Mouse (Mus musculus) kidney, adult 18-20 months (tissue): Measurements from ENCODE around the gene Cyp3a11.
"Not testable (repeated sequence)": the region's sequence is repeated elsewhere in the genome, so short reads cannot be mapped to it uniquely, and the experiment has no call there.

Experiments used
- DNase-seq: peaks from one replicate; pipeline ENCODE4 v3.0.0; 2021

Gene Cyp3a11

DNA sequence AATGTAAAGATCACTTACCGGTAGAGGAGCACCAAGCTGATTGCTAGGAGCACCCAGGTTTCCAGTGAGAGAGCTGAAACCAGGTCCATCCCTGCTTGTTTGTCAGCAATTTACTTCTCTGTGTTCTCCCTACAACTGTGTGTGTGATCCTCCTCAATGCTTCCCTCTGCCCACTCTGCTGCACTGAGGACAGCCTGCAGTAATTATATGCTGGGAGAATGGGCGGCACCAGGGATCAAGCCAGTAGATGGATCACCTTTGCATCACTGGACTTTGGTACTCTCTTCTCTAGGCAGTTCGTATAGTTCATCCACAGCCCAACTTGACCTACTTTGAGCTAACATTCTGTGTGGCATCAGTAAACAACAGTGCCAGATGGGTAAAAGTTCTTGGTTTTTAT, at the start of gene Cyp3a11:
Cyp3a11 (minus strand) TSS at position 277 of the 400 bp plus-strand sequence.
- no peak for DNase-seq

DNA sequence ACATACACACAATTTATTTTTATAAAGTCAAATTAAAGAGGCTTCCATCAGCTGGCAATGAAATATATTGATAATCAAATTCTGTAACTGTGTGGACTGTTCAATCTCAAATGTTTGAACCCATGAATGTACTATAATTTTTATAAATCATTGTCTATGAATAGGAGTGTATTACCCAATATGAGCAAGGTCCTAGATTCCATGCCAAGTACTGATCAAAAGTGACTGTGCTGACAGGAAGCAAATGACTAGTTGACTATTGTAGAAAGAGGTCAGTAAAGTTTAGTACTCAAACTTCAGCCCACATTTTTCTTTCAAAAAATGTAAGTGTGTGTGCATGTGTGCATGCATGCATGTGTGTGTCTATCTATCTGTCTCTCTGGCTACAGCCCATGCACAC, 33.1 kb upstream of the Cyp3a11 start:
- no peak for DNase-seq

DNA sequence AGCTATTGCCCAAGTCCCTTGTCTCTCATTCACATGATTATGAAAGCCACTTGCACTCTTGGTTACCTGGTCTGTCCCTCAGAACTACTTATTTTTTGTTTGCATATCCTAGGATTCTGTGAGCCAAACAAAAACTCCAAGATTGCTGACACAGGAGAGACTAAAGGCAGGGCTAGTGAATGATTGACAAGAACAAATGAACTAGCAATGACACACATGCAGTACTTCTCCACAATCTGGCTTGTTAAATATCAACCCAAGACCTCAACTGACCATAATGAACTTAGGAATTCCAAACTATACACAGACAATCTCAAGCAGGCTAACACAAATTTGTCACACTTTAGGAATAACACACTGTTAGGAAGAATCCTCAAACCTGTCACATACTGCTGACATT, 32.0 kb upstream of the Cyp3a11 start:
- DNase-seq = no peak

DNA sequence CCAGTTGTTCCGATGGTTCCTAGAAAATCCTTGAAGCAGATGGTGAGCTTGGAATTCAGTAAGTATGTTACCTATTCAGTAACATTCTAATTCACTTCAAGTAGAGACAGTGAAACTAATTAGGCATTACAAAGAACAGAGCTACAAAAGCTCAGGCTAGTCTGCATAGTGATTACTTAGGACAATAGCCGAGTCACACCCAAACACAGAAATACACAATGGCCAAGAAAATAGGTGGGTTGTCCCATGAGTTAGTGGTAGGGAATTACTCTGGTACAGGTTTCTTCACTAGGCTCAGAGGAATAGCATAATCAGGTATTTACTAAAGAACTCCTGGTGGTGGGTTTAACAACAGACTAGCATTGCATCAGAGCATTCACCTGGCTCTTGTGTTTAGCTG, 27.2 kb upstream of the Cyp3a11 start:
- not testable (repeated sequence) for DNase-seq

GRCm38 (mm10) chr5:145904535-145904934, 24.8 kb upstream of the Cyp3a11 start:
- DNase-seq = no peak

DNA sequence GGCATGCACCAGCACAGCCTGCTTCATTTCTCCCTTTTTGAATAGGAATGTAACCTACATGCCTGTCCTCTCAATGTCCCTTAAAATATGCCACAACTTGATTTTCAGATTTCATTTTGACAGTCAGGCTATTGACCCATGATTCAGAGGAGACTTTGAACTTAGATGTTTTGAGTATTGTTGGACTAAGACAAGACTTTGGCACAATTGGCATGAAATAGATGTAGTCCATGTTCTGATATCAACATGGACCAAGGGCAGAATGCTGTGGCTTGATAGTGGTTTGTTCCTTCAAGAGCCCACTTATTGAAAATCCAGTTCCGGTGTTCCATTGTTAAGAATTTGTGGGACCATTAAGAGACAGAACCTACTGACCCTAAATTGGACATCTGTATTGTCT, 23.6 kb upstream of the Cyp3a11 start:
- no peak for DNase-seq

DNA sequence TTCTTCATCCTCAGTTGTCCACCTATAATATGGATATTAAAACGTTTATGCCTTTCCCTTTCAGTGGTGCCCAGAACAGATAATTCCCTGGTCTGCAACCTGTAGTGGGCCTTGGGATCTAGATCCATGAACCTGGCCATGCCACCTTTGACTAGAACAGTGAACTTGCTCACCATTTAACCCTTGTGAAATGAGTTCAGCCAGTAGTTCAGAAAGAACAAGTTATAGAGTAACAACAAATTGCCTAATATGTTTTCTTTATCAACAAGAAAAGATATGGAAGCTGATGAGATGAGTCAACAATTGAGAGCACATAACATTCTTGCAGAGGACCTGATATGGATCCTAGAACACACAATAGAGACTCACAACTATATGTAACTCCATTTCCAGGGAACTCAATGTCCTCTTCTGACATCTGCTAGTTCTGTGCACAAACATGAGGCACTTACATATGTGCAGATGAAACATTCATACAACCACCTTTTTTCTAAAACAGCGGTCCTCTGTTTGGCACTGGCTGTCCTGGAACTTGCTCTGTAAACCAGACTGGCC, 20.7 kb upstream of the Cyp3a11 start:
- no peak for DNase-seq

DNA sequence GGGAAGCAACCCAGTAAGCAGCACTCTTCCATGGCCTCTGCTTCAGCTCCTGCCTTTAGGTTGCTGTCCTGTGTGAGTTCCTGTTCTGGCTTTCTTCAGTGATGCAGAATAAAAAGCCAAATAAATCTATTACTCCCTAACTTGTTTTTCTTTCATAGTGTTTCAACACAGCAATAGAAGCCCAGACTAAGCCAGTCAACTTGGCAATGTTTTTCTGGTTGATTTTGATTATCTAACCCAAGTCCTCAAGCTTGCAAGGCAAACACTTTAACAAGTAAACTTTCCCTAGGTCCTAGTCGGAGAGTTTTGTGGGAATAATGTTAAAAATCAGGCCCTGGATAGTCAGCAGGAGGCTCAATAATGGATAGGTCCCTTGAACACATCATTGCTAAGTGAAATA, 17.5 kb upstream of the Cyp3a11 start:
- DNase-seq = no peak

GRCm38 (mm10) chr5:145881207-145881606, 1.4 kb upstream of the Cyp3a11 start:
- DNase-seq = no peak

DNA sequence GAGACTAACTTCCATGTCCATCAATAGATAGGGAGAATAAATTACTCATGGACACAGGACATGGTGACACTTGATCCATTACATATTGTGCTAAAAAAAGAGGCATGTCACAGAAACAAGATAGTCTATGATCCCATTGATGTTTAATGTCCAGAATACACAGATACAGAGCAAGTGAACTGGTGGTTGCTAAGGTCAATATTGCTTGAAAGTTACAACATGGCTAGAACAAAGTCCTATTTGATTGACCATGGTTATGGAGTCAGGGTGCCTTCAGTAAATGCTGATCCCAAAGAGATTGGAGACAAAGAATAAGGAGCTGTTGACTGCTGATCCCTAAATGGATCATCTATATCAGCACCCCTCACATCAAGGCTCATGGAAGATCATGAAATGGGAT, 12.3 kb downstream of the Cyp3a11 start:
- DNase-seq = not testable (repeated sequence)

DNA sequence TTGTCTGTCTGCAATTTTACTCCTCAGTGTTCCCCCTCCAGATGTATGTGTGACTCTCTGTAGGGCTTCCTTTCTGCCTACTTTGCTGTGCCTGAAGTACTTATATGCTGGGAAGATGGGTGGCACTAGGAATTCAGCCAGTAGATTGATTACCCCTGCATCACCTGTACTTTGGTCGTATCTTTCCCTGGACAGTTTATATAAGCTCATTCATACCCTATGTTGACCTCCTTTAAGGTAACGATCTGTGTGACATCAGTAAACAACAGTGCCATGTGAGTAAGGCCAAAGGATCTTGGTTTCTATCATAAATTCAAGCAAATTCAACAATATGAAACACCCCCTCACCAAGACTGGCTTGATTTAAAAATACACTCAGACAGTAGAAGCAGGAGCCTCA, 74.0 kb downstream of the Cyp3a11 start, which contains the start of gene Cyp3a44:
Cyp3a44 (minus strand) TSS at position 79 of the 400 bp plus-strand sequence.
- not testable (repeated sequence) for DNase-seq
